Mouse (Mus musculus) heart, embryonic 10.5 days (tissue): ENCODE data around the gene Nsun6. TPM values are rescaled to one million over a fixed set of nuclear protein-coding genes. Genes with fewer than 3 reads are reported as not detected.
A peak's percentile ranks its signal among the peaks of the same experiment; 100 is the strongest.

Experiments used
- DNase-seq: peaks from one replicate; pipeline ENCODE4 v3.0.0-alpha.2; 2017; ENCODE audit warnings: low spot score
- H3K27ac ChIP-seq: fragments of 300-500 bp; sonication (generic); 2 replicates; pipeline ENCODE4 v1.5.1; 2016; ENCODE audit warnings: mild to moderate bottlenecking
- H3K27me3 ChIP-seq: fragments of 300-500 bp; sonication (generic); 2 replicates; pipeline ENCODE4 v1.6.1; 2016; ENCODE audit warnings: mild to moderate bottlenecking; ENCODE audit not compliant: poor library complexity, insufficient read depth, severe bottlenecking
- H3K36me3 ChIP-seq: fragments of 300-500 bp; sonication (generic); 2 replicates; pipeline ENCODE4 v1.6.1; 2016; ENCODE audit warnings: mild to moderate bottlenecking, moderate library complexity
- H3K4me1 ChIP-seq: fragments of 300-500 bp; sonication (generic); 2 replicates; pipeline ENCODE4 v1.6.1; 2016; ENCODE audit warnings: mild to moderate bottlenecking
- H3K4me3 ChIP-seq: fragments of 300-500 bp; sonication (generic); 2 replicates; pipeline ENCODE4 v1.5.1; 2016; ENCODE audit warnings: mild to moderate bottlenecking, moderate library complexity
- H3K9me3 ChIP-seq: fragments of 300-500 bp; sonication (generic); 2 replicates; pipeline ENCODE4 v1.6.1; 2016; ENCODE audit warnings: mild to moderate bottlenecking, moderate library complexity
- WGBS: fragments of 180-500 bp; shearing (Covaris S2); methylation state at CpG from one replicate; pipeline ENCODE4 v1.1.7; 2016; 5-methylcytosine and 5-hydroxymethylcytosine counted together
- polyA plus RNA-seq: library from polyadenylated mRNA; unstranded; fragments of >200 nt; fragmentation: Nextera tagmentation; extraction: Ambion mirVana; gene quantifications from 2 replicates; pipeline ENCODE4 v1.2.1, GENCODE M21; 2016

Gene Nsun6
- polyA plus RNA-seq, 1 experiment from 2014 or later = 8.3 TPM

DNA sequence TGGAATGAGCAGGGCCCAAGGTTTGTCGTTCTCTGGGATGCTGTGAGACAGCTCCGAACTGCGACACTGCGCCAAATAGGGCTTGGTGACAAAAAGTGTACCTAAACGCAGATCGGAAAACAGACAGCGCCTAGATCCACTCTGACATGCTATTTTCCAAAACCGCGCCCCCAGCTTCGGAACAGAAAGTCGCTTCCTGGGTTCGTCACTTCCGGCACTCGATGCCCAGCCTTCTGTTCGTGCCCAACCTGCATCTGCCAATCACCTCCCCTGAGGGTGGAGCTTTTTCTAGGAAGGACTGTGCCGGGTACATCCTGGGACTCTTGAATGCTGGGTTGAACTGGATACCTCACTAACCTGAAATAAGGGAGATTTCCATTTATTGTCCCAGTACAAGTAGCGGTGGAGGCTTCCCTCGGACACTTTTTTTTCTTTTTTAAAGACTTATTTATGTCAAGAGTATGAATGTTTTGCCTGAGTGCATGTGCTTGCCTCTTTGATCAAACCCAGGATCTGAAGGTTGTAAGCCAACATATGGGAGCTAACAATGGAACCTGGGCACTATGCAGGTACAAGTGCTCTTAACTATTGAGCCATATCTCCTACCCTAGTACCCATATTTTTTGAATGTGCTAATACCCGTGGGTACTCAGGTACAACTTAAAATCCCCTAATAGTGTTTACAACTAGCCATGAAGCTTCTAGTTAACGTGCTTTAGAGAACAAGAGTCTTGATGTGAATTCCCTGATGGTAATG is 5.6 kb downstream of the Nsun6 start, which contains the start of gene Arl5b:
Arl5b (plus strand) TSS at position 279 of the 757 bp plus-strand sequence.
- Histone ChIP-seq H3K27ac (peak within 1 kb of the TSS; percentile 85), H3K9me3 (no peaks in the 10 kb centered on the region), H3K4me1 (peaks cover 5% of the 10 kb centered on the region), H3K27me3 (no peaks in the 10 kb centered on the region), H3K36me3 (no peaks in the 10 kb centered on the region; the same call in 1 of the 2 replicates), H3K4me3 (peak within 1 kb of the TSS; percentile 69)
- DNase-seq = peak; percentile 97
- WGBS = 9% methylated on average over 20 of the region's 20 CpGs

- H3K36me3 ChIP-seq = peaks cover 5% of the 10 kb centered on the region; the same call in 1 of the 2 replicates
- no peaks in the 10 kb centered on the region for H3K9me3 ChIP-seq
- WGBS = 62% methylated on average over 5 of the region's 5 CpGs
- H3K27ac ChIP-seq = no peak overlapping the region
- H3K4me3 ChIP-seq = no peak overlapping the region
- H3K27me3 ChIP-seq = no peaks in the 10 kb centered on the region
- DNase-seq = no peak
- no peaks in the 10 kb centered on the region for H3K4me1 ChIP-seq
Measured at GRCm38 (mm10) chr2:15040326-15040725, 14.5 kb downstream of the Nsun6 start.

DNA sequence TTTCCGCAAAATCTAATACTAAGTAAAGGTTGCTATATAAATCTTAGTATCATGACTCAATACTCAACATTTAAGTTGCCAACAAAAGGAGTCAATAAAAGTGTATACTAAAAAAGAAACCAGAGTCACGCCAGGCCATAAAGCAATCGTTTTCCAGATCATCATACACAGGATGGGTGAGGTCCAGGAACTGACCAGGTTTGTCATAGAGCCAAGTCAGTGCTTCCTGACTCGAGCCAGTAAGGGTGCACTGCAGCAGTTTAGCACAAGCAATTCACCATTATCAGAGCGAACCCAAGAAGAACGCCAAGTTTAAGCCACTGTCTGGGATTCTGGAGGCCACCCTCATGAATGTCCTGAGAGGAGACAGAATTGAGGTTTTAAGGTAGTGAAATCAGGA is 16.2 kb downstream of the Nsun6 start:
- Histone ChIP-seq H3K36me3 (peaks cover 5% of the 10 kb centered on the region; the same call in 1 of the 2 replicates), H3K27me3 (no peaks in the 10 kb centered on the region)
- 88% methylated on average over 6 of the region's 6 CpGs for WGBS

DNA sequence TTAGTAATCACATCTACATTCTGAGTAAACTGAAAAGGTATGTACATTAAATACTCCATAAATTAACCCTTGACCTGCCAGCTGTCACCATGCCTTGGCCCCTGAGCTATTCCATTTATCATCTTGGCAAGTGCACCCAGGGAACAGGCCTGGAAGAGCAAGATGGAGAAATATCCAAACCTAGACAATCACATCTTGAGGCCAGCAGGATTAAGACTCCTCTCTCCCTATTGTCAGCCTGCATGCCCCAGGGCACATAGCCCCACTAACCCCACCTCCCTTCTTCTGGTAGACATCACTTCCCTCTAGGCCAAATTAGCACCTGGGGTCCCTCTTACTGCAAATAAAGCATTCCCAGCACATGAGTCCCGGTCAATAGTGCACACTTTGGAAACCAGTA is 27.1 kb downstream of the Nsun6 start:
- Histone ChIP-seq H3K4me3 (no peak overlapping the region), H3K36me3 (peaks cover 12% of the 10 kb centered on the region; the same call in 1 of the 2 replicates), H3K4me1 (no peaks in the 10 kb centered on the region), H3K27ac (no peak overlapping the region), H3K27me3 (no peaks in the 10 kb centered on the region), H3K9me3 (no peaks in the 10 kb centered on the region)
- 96% methylated on average over 1 of the region's 1 CpGs for WGBS
- no peak for DNase-seq

More for the DNA sequence above, 16.2 kb downstream of the Nsun6 start:
- H3K9me3 ChIP-seq = no peaks in the 10 kb centered on the region
- H3K4me1 ChIP-seq = no peaks in the 10 kb centered on the region
- no peak for DNase-seq
- H3K4me3 ChIP-seq = no peak overlapping the region
- H3K27ac ChIP-seq = no peak overlapping the region

DNA sequence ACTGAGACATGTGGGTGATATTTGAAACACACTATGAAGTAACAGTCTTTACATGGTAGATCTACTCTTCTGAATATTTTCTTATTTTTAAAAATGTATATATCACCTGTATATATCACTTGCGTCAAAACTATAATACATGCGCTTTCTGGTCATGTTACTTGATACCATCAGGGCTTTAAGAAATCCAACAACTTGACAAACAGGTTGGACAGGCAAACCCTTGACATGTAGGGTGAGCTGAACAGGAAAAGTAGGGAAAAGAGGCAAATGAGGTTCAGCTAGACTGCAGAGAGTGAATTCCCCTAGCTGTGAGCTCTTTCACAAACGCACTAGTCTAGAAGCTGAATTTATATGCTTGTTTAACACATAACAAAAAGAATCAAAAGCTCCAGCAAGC is 28.1 kb downstream of the Nsun6 start:
- Histone ChIP-seq H3K4me3 (no peak overlapping the region), H3K27ac (no peak overlapping the region), H3K9me3 (no peaks in the 10 kb centered on the region), H3K27me3 (no peaks in the 10 kb centered on the region), H3K36me3 (peaks cover 12% of the 10 kb centered on the region; the same call in 1 of the 2 replicates), H3K4me1 (no peaks in the 10 kb centered on the region)
- WGBS = 92% methylated on average over 3 of the region's 3 CpGs
- DNase-seq = no peak

GRCm38 (mm10) chr2:15008072-15008471 is 46.8 kb downstream of the Nsun6 start:
- DNase-seq = no peak
- Histone ChIP-seq H3K9me3 (no peaks in the 10 kb centered on the region), H3K36me3 (peaks cover 7% of the 10 kb centered on the region; the same call in 1 of the 2 replicates), H3K4me3 (no peak overlapping the region), H3K27me3 (no peaks in the 10 kb centered on the region), H3K27ac (no peak overlapping the region), H3K4me1 (no peaks in the 10 kb centered on the region)
- WGBS = 86% methylated on average over 1 of the region's 1 CpGs

DNA sequence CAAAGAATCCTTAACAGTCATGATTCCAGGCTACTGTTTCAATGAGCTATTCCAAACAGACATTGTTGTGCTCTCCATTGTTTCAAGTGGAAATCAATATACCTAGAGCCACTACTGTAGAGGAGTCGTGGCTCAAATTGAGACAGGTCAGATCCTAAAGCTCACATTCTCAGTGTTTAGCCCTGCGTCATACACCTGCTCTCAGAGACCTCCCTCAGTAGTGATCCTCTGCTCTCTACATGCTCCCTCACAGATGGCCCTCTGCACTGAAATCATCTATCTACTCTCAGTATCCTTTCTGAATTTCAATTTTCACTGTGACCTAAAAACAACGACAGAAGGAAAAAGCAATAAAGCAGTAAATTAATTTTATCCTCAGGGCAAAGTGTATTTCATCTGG is 47.3 kb downstream of the Nsun6 start:
- H3K9me3 ChIP-seq = no peaks in the 10 kb centered on the region
- no peak for DNase-seq
- H3K27me3 ChIP-seq = no peaks in the 10 kb centered on the region
- H3K4me3 ChIP-seq = no peak overlapping the region
- no peaks in the 10 kb centered on the region for H3K4me1 ChIP-seq
- no peak overlapping the region for H3K27ac ChIP-seq
- WGBS = 90% methylated on average over 3 of the region's 3 CpGs
- peaks cover 7% of the 10 kb centered on the region; the same call in 1 of the 2 replicates for H3K36me3 ChIP-seq

- H3K27me3 ChIP-seq = no peaks in the 10 kb centered on the region
- H3K4me1 ChIP-seq = no peaks in the 10 kb centered on the region
- H3K4me3 ChIP-seq = no peak overlapping the region
- 73% methylated on average over 5 of the region's 5 CpGs for WGBS
- no peak overlapping the region for H3K27ac ChIP-seq
- peaks cover 2% of the 10 kb centered on the region; the same call in 1 of the 2 replicates for H3K36me3 ChIP-seq
- H3K9me3 ChIP-seq = no peaks in the 10 kb centered on the region
- DNase-seq = no peak
Measured at GRCm38 (mm10) chr2:14997836-14998235, 57.0 kb downstream of the Nsun6 start.

DNA sequence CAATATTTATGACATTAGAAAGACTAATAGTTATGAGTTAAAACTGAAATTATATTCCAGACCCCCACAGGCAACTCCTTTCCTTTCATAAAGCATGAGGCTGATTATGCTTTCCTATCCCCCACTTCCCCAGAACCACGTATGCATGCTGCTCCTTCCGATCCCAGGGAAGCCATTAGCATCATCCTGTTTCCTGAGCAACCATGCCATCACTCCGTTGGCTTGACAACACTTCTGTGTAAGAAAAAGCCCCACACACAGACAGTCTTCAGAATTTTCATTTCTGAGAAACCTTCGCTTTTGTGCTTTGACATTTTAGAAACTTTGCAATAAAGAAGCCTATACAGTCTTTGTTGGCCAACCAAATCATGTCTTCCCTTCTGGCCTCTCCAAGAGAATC is 58.8 kb downstream of the Nsun6 start:
- Histone ChIP-seq H3K36me3 (peaks cover 2% of the 10 kb centered on the region; the same call in 1 of the 2 replicates), H3K4me3 (no peak overlapping the region), H3K27ac (no peak overlapping the region), H3K9me3 (no peaks in the 10 kb centered on the region), H3K27me3 (no peaks in the 10 kb centered on the region), H3K4me1 (no peaks in the 10 kb centered on the region)
- 85% methylated on average over 4 of the region's 4 CpGs for WGBS
- no peak for DNase-seq

- H3K36me3 ChIP-seq = peaks cover 5% of the 10 kb centered on the region; the same call in 1 of the 2 replicates
- WGBS = 93% methylated on average over 4 of the region's 4 CpGs
- no peak for DNase-seq
- H3K4me3 ChIP-seq = no peak overlapping the region
- H3K27ac ChIP-seq = no peak overlapping the region
- H3K9me3 ChIP-seq = no peaks in the 10 kb centered on the region
- no peaks in the 10 kb centered on the region for H3K27me3 ChIP-seq
- H3K4me1 ChIP-seq = no peaks in the 10 kb centered on the region
Measured at GRCm38 (mm10) chr2:14992531-14992930, 62.3 kb downstream of the Nsun6 start.

GRCm38 (mm10) chr2:14989350-14989749 is 65.5 kb downstream of the Nsun6 start:
- Histone ChIP-seq H3K4me1 (no peaks in the 10 kb centered on the region), H3K4me3 (no peak overlapping the region), H3K27ac (no peak overlapping the region), H3K36me3 (peaks cover 19% of the 10 kb centered on the region), H3K27me3 (no peaks in the 10 kb centered on the region), H3K9me3 (no peaks in the 10 kb centered on the region)
- no peak for DNase-seq
- 82% methylated on average over 4 of the region's 4 CpGs for WGBS

DNA sequence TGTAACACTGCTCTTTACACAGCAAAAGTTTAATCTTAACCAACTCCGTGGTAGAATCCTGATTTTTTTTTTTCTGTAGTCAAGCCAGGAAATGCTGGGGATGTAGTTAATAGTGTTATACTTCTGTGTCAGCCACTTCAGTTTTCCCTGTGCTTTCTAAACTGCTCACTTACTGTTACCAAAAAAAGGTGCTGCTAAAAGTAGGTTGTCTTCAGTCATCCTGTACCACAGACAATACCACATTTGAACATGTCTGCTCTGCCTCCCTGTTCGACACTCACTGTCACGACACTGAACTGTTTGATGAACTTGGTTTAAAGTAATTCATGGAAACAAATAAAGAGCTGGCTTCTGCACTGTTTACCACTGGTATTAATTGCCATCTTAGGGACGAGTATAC is 66.4 kb downstream of the Nsun6 start:
- no peaks in the 10 kb centered on the region for H3K9me3 ChIP-seq
- no peak overlapping the region for H3K4me3 ChIP-seq
- no peaks in the 10 kb centered on the region for H3K4me1 ChIP-seq
- no peak for DNase-seq
- WGBS = 70% methylated on average over 4 of the region's 4 CpGs
- no peak overlapping the region for H3K27ac ChIP-seq
- no peaks in the 10 kb centered on the region for H3K27me3 ChIP-seq
- H3K36me3 ChIP-seq = peaks cover 26% of the 10 kb centered on the region

DNA sequence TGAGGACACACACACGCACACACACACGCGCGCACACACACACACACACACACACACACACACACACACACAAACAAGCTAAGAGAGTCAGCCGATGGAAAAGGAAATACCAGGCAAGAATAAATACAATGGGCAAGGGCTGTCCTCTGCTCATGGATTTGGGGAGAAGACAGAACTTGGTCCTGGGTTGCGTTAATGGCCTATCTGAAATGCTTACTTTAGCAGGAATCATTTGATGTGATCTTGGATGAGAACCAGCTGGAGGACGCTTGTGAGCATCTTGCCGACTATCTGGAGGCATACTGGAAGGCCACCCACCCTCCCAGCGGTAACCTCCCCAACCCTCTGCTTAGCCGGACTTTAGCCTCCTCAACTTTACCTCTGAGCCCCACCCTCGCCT is 70.8 kb downstream of the Nsun6 start:
- Histone ChIP-seq H3K27ac (no peak overlapping the region), H3K4me1 (no peaks in the 10 kb centered on the region), H3K9me3 (no peaks in the 10 kb centered on the region), H3K36me3 (peaks cover 36% of the 10 kb centered on the region), H3K27me3 (no peaks in the 10 kb centered on the region), H3K4me3 (no peak overlapping the region)
- 84% methylated on average over 11 of the region's 11 CpGs for WGBS
- no peak for DNase-seq
